Mouse (Mus musculus) small intestine, adult 2 months (tissue): ENCODE measurements at regions not wholly inside any gene's neighbourhood (a gene's known extent, or its start where the extent isn't known, plus 50 kb on each side); places are given as distances from the start of the nearest gene placed in this dataset.

ENCODE experiments used
- CTCF ChIP-seq: fragments of 200-500 bp; IDR thresholded peaks from 2 replicates; pipeline ENCODE4 v1.5.1; 2012; ENCODE audit warnings: low read depth, mild to moderate bottlenecking, control low read depth, inconsistent platforms, low read length, moderate library complexity, mixed read lengths; ENCODE audit not compliant: insufficient replicate concordance, insufficient read length; ENCODE audit errors: extremely low read depth
- POLR2A ChIP-seq: fragments of 200-500 bp; IDR thresholded peaks from 2 replicates; pipeline ENCODE4 v1.6.1; 2012; ENCODE audit warnings: low read depth, mild to moderate bottlenecking, control low read depth, inconsistent platforms, low read length, moderate library complexity

- no peak for TF ChIP-seq CTCF
- TF ChIP-seq POLR2A, result no peak
Measured at GRCm38 (mm10) chr8:78930610-78931397, 97.4 kb upstream of the Zfp827 start.
